Mouse (Mus musculus): Measurements from ENCODE around the gene Hnf4a.

DNA sequence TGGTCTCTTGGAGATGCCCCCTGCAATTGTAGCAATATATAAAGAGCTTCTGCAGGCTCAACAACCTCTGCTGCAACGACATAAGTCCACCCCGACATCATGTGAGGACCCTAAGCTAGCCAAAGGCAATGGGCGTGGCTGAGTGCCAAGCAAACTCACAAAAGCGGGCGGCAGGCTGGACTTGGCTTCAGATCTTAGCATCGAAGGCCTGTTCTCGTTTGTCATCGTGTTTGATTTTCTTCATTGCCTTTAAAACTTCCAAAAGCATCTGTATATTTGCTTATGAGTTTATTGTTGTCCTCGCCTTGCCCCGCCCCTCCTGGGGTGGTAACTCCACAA lies 77.4 kb downstream of the Hnf4a start:
- no peak for TF ChIP-seq CTCF (IDR thresholded peaks at IDR 0.05; ENCODE audit: low read depth, low read length)
- no peak for TF ChIP-seq POLR2A (IDR thresholded peaks at IDR 0.05; ENCODE audit: insufficient read depth, low read length)
- TF ChIP-seq EP300 (IDR thresholded peaks at IDR 0.05; ENCODE audit: insufficient read depth, low read depth, low read length), result no peak

Measured in ES-Bruce4 (cell line).